Mouse (Mus musculus): ENCODE data around the gene Ccn2.

DNA sequence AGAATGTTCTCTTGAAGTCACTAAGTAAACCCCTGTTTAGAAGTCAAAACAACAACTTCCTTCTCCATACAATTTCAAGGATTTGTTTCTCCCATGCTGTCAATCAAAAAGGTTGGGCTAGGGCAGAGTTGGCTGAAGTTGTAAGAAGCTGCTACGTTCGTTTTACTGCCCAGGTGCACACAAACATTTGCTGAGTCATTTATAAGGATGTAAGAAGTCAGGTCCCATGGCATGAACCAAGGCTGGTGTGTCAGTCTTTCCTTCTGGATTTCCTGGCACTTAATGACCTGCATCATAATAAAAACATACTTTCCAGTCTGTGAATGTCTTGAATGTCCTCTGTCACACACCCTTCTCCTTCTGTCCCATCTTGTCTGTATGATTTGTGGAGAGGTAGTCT, 2.9 kb upstream of the Ccn2 start:
- TF ChIP-seq CTCF (IDR thresholded peaks at IDR 0.05; ENCODE audit: control insufficient read depth, insufficient read depth, insufficient replicate concordance, low read depth, low read length) (no peak), POLR2A (IDR thresholded peaks at IDR 0.05; ENCODE audit: control insufficient read depth, low read depth, low read length) (no peak)
